Mouse (Mus musculus): Measurements from ENCODE around the gene Hs6st3. TPM values are rescaled to one million over a fixed set of nuclear protein-coding genes. Genes with fewer than 3 reads are reported as not detected.

The Hs6st3 gene
- total RNA-seq (2021) = not detected
- long read RNA-seq, experiment 1 = 0 reads
- long read RNA-seq, experiment 2 = 0 reads

DNA sequence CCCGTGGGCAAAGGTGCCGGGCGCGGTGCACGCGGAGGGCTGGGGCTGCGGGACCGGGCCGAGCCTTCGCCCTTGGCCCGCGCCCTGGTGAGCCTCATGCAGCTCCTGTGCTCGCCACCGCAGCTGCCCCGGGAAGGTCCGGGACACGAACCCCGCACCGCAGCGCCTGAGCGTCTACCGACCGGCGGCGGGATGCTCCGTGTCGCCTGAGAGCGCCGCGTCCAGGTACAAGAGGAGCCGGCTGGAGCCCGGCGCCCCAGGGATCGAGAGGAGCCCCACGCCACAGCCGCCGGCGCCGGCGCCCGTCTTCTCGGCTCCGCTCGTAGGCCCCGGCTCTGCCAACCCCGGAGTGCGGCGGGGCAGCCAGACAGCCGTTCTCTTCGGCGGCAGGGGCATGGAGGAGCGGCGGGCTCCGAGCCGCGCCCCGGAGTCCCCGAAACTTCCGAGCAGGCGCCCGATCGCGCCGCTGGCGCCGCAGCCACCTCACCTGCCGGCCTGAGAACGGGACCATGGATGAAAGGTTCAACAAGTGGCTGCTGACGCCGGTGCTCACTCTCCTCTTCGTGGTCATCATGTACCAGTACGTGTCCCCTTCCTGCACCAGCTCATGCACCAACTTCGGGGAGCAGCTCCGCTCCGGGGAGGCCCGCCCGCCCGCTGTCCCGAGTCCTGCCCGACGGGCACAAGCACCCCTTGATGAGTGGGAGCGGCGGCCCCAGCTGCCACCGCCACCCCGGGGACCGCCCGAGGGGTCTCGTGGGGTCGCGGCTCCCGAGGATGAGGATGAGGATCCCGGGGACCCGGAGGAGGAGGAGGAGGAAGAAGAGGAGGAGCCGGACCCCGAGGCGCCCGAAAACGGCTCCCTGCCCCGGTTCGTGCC lies at the start of gene Hs6st3:
TSS of gene Hs6st3 (plus strand) at position 436 of the 880 bp plus-strand sequence.
- Histone ChIP-seq H3K4me3 (peak within 1 kb of the TSS; percentile 73), H3K27ac (no peak within 1 kb of the TSS)
- DNase-seq = peak; percentile 28
- intact Hi-C loops (cut with DNase I) = no loop called here
- no peak for TF ChIP-seq CTCF (IDR thresholded peaks at IDR 0.05)

DNA sequence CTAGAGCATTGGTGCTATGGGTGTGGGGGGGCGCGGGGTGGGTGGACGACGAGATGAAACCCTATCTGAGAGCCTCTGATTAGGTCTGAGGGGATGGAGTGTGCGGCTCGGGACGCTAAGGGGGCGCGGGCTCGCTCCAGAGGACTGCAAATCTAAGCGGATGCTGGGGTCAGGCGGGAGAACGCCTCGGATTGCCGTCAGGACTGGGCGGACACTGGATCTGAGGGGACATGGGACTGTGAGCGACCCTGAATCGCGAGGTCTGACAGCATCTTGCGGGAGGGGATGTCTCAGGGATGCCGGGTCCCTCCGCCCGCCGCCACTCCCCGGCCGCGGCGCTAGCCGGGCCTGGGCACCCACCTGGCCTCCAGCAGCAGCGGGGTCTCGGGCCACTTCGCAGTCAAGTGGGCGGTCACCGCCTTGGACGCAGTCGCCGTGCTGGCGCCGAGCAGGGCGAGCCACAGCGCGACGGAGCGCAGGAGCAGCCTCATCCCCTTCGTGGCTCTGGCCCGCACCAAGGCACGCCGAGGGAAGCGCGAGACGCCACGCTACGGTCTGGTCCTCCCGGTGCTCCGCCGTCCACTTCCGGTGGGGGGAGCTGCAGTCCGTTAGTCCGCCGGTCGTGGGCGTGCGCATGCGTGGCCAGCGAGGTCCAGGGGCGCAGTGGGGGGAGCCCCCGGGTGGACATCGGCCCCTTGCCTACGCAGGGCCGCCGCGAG lies 39.1 kb upstream of the Hs6st3 start, which contains the start of gene Uggt2:
TSS of gene Uggt2 (minus strand) at position 580 of the 719 bp plus-strand sequence.
- intact Hi-C loops (cut with DNase I) = no loop called here
- peak within 1 kb of the TSS; percentile 64 for H3K27ac ChIP-seq
- TF ChIP-seq CTCF (IDR thresholded peaks at IDR 0.05) = peak; percentile 68

DNA sequence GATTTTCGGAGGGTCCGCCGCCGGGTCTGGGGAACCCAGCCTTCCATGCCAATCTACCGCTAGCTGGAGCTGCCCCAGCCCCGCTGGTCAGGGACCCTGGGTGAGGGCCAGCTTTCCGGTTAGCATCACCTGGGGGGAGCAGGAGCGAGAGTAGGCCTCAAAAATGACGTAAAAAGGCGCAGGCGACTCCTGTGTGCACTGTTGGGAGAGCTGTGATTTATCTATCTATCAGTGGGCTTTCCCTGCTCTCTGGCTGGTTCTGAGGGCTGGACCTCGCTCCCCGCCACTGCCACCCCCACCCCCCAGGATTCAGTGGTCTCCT lies 38.6 kb upstream of the Hs6st3 start:
- intact Hi-C loops (cut with DNase I) = no loop called here
- H3K27ac ChIP-seq = peak overlapping the region; percentile 64
- TF ChIP-seq CTCF (IDR thresholded peaks at IDR 0.05) = no peak
- peak overlapping the region; percentile 93 for H3K4me3 ChIP-seq
- DNase-seq = no peak

More for the DNA sequence above, 39.1 kb upstream of the Hs6st3 start, which contains the start of gene Uggt2:
- H3K4me3 ChIP-seq = peak within 1 kb of the TSS; percentile 93
- DNase-seq = peak; percentile 89

DNA sequence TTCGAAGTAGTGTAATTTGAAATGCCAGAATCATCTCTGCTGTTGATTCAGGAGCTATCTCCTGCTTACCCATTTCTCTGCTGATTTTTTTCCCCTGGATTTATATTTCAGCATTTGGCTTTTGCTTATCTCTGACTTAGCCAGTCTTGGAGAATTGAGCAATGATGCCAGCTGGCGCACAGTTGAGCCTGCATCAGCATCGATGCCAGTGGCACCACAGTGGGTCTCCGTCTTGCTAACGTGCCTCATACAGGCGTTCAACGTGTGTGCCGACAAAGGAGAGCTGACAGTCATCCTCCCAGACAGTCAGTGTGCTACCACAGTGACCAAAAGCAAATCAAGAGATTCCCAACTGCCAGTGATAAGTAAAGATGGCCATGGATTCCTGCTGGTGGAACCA lies 30.6 kb upstream of the Hs6st3 start:
- no peak overlapping the region for H3K27ac ChIP-seq
- TF ChIP-seq CTCF (IDR thresholded peaks at IDR 0.05) = no peak
- DNase-seq = no peak
- no peak overlapping the region for H3K4me3 ChIP-seq
- intact Hi-C loops (cut with DNase I) = no loop called here

DNA sequence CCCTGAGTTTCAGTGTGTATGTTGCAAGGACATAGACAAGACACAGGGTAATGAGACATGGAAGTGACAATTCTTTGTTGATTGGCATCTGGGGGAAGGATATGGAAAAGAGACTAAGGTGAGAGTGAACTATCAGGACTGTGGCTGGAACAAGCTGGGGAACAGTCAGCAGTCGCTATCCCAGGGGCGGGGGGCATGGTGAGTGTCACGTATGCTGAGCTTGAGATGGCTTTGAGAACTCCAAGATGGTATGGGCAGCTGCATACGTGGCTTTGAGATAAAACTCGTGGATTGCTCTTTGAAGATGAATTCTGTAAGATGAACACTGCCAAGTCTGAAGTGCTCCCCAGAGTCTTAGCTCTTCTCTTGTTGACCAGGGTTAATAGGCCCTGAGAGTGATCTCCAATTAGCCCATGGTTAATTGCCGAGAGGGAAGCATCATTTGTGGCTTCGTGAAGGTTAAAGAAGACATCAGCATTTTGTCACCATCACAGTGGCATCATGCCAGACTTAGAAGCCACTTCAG lies 29.3 kb upstream of the Hs6st3 start:
- Histone ChIP-seq H3K27ac (no peak overlapping the region), H3K4me3 (no peak overlapping the region)
- no peak for TF ChIP-seq CTCF (IDR thresholded peaks at IDR 0.05)
- DNase-seq = no peak
- intact Hi-C loops (cut with DNase I) = no loop called here

DNA sequence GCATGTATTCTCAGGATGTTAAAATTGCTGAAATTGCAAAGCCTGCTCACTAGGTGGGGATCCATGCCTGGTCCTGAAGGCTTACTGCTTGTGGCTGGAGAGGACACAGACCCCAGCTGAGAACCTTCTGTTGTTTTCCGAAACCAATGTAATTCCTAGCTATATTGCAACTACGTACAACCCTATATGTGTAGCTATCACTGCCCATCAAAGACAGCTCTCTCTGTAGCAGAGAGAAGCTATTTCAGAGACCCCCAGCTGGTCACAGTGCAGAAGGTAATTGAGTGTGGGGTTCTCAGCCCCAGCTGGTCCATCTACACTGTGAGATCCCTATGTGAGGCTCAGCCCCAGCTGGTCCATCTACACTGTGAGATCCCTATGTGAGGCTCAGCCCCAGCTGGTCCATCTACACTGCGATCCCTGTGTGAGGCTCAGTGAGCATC lies 28.3 kb upstream of the Hs6st3 start:
- peak; percentile 2; the same call in 1 of the 2 replicates for TF ChIP-seq CTCF (IDR thresholded peaks at IDR 0.05)
- no peak for DNase-seq
- Histone ChIP-seq H3K4me3 (no peak overlapping the region), H3K27ac (no peak overlapping the region)
- intact Hi-C loops (cut with DNase I) = no loop called here

DNA sequence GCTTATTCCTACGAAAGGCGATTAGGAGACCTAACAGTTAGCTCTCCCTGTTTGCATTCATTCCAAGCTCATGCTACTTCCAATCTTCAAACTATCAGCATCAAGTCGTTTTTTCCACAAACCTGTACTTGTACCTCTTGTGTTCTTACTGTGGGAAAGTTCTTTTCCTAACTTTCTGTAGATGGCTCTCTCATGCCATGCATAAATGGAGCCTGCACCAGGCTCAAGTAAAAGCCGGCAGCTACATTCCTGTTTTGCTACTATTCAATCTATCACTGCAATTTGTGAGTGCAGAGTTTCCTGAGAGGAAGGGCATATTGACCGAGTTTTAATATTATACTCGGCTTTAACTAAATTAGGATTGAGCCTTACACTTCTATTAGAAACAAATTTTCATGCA lies 25.6 kb upstream of the Hs6st3 start:
- TF ChIP-seq CTCF (IDR thresholded peaks at IDR 0.05) = no peak
- intact Hi-C loops (cut with DNase I) = no loop called here
- Histone ChIP-seq H3K27ac (no peak overlapping the region), H3K4me3 (no peak overlapping the region)
- no peak for DNase-seq

DNA sequence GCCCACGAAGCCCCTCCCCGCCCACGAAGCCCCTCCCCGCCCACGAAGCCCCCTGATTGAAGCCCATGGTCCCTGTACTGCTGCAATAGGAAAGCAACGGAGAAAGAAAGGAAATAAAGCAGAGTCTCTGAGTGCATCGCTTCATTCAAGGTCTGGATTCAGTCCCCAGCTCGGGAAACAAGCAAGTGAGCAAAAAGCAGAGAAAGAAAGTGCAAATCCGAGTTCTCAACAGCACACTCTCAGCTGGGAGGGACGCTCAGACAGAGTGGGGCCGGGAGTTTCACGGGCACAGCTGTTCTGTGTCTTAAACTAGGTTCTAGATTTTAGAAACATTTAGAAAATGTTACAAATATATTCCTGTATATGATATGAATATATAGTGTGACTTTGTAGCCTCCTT lies 14.6 kb upstream of the Hs6st3 start:
- peak overlapping the region; percentile 48 for H3K4me3 ChIP-seq
- TF ChIP-seq CTCF (IDR thresholded peaks at IDR 0.05) = no peak
- no peak overlapping the region for H3K27ac ChIP-seq
- no peak for DNase-seq
- intact Hi-C loops (cut with DNase I) = no loop called here

DNA sequence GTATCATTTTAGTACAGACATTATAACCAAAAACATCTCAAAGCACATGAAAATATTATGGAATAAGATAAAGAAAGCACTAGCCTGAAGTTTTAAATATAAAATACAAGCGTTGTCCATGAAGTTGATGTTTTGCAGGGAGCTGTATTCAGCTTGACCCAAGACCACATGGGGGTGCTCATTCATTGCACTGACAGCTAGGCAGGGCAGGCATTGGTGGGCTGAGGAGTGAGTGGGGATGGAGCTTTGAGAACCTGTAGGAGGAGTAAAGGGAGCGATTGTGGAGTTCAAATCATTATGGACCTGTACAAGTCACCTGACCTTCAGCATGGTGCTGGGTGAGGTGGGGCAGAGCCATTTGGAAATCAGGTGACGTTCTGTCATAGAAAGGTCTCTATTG lies 14.1 kb upstream of the Hs6st3 start:
- intact Hi-C loops (cut with DNase I) = no loop called here
- DNase-seq = no peak
- peak overlapping the region; percentile 48 for H3K4me3 ChIP-seq
- peak; percentile 33; the same call in 1 of the 2 replicates for TF ChIP-seq CTCF (IDR thresholded peaks at IDR 0.05)
- H3K27ac ChIP-seq = no peak overlapping the region

DNA sequence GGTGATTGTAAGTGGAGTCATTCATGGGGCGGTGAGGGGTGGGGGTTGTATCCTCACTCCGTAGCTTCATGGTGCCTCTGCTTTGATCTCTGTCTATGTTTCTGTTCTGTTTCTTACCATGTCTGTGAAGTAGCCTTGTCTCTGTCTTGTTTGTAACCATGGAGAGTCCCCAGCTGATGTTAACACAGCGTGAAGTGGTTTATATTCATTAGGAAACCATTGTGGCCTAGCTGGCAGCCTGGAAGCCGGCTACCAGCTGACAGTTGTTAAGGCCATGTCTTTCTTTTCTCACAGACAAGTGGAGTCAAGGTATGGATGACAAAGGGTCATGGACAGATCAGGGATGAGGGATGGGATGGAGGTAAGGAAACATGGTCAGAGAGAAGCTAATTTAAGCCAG lies 12.3 kb upstream of the Hs6st3 start:
- Histone ChIP-seq H3K4me3 (no peak overlapping the region), H3K27ac (no peak overlapping the region)
- DNase-seq = no peak
- TF ChIP-seq CTCF (IDR thresholded peaks at IDR 0.05) = no peak
- intact Hi-C loops (cut with DNase I) = no loop called here

DNA sequence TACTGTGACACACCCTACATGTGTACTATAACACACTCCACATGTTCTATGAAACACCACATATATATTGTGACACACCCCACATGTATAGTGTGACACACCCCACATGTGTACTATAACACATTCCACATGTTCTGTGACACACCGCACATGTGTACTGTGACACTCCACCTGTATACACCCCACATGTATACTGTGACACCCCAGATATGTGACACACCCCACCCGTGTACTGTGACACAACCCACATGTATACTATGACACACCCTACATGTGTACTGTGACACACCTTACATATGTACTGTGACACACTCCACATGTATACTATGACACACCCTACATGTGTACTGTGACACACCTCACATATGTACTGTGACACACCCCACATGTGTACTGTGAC lies 10.8 kb upstream of the Hs6st3 start:
- Histone ChIP-seq H3K27ac (no peak overlapping the region), H3K4me3 (no peak overlapping the region)
- intact Hi-C loops (cut with DNase I) = no loop called here
- no peak for TF ChIP-seq CTCF (IDR thresholded peaks at IDR 0.05)
- no peak for DNase-seq

DNA sequence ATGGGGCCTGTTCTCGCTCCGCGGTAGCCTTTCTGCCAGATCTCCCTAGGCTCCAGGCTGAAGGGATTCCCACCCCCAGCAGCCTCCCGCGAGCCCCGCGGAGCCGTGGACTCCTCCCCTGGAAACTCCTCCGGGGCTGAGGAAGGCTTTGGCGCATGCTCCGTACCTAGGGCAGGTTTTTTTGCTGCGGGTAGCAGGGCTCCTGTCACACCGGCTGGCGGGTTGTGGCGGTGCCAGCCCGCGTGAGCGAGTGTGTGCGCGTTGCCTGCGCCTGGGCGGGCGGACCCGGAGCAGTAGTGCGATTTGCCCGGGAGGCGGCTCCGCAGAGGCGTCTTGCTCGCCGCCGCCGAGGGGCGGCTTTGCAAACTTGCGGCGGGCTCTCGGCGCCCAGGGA lies 632 bp upstream of the Hs6st3 start:
- DNase-seq = peak; percentile 61
- Histone ChIP-seq H3K4me3 (peak overlapping the region; percentile 73), H3K27ac (no peak overlapping the region)
- TF ChIP-seq CTCF (IDR thresholded peaks at IDR 0.05) = peak; percentile 31; the same call in 1 of the 2 replicates
- intact Hi-C loops (cut with DNase I) = no loop called here

DNA sequence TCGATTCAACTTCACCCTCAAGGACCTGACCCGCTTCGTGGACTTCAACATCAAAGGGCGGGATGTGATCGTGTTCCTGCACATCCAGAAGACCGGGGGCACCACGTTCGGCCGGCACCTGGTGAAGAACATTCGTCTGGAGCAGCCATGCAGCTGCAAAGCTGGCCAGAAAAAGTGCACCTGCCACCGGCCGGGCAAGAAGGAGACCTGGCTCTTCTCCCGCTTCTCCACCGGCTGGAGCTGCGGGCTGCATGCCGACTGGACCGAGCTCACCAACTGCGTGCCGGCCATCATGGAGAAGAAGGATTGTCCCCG lies 602 bp downstream of the Hs6st3 start:
- intact Hi-C loops (cut with DNase I) = no loop called here
- Histone ChIP-seq H3K4me3 (peak overlapping the region; percentile 73), H3K27ac (no peak overlapping the region)
- no peak for TF ChIP-seq CTCF (IDR thresholded peaks at IDR 0.05)
- DNase-seq = peak; percentile 22
